Mouse (Mus musculus): Measurements from ENCODE around the gene Lrrc8c.

The Lrrc8c gene

DNA sequence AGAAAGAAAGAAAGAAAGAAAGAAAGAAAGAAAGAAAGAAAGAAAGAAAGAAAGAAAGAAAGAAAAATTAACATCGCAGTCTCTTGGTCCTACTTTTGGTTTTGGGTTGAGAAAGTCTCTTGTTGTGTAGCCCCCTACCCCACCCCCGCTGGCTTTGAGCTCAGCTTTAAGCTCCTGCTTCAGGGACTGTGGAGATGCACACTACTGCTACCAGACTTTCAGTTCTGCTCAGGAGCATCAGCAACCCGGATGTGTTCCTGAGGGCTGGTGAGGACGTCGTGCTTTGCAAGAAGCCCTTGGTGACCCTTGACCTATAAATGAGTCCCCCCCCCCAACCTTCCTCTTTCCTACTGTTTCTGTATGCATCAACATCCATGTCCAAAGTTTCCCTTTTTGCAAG, 97.3 kb downstream of the Lrrc8c start:
- TF ChIP-seq NANOG (IDR thresholded peaks at IDR 0.05; ENCODE audit: borderline replicate concordance, low read length) (no peak), CTCF (conservative IDR thresholded peaks at IDR 0.05; ENCODE audit: low read length) (no peak), POU5F1 (IDR thresholded peaks at IDR 0.05; ENCODE audit: borderline replicate concordance, low read length) (no peak)
- Histone ChIP-seq H3K4me3 (replicated peaks; ENCODE audit: low read length) (no peak overlapping the region), H3K27me3 (ENCODE audit: insufficient read depth, low read length) (no peaks in the 10 kb centered on the region; the same call in 1 of the 2 replicates), H3K4me1 (replicated peaks; ENCODE audit: low read depth, low read length) (peaks cover 5% of the 10 kb centered on the region), H3K36me3 (ENCODE audit: insufficient read depth, low read length) (no peaks in the 10 kb centered on the region), H3K9me3 (ENCODE audit: low read length) (peaks cover 8% of the 10 kb centered on the region; the same call in 1 of the 2 replicates)

DNA sequence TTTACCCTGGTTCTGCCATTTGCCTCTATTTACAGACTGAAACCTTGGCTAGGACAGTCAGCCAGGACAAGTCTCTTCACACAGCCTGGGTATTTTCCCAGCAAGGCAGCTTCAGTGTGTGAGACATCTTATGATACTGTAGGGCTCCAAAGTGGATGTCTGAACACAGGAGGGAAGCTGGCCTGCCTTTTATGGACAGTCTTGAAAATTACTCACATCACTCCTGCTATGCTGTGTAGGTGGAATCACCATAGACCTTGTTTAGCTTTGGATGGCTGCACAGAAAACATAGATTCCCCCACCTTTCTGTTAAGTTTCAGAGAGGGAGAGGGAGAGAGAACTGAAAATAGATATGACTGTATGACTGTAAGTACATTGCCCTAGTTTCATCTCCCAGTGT, 99.3 kb downstream of the Lrrc8c start:
- H3K9me3 ChIP-seq (ENCODE audit: low read length): peaks cover 8% of the 10 kb centered on the region; the same call in 1 of the 2 replicates
- no peak overlapping the region for H3K4me3 ChIP-seq (replicated peaks; ENCODE audit: low read length)
- peaks cover 5% of the 10 kb centered on the region for H3K4me1 ChIP-seq (replicated peaks; ENCODE audit: low read depth, low read length)
- TF ChIP-seq CTCF (conservative IDR thresholded peaks at IDR 0.05; ENCODE audit: low read length) (no peak), NANOG (IDR thresholded peaks at IDR 0.05; ENCODE audit: borderline replicate concordance, low read length) (no peak), POU5F1 (IDR thresholded peaks at IDR 0.05; ENCODE audit: borderline replicate concordance, low read length) (no peak)
- no peaks in the 10 kb centered on the region for H3K36me3 ChIP-seq (ENCODE audit: insufficient read depth, low read length)
- H3K27me3 ChIP-seq (ENCODE audit: insufficient read depth, low read length): peaks cover 2% of the 10 kb centered on the region; the same call in 1 of the 2 replicates

DNA sequence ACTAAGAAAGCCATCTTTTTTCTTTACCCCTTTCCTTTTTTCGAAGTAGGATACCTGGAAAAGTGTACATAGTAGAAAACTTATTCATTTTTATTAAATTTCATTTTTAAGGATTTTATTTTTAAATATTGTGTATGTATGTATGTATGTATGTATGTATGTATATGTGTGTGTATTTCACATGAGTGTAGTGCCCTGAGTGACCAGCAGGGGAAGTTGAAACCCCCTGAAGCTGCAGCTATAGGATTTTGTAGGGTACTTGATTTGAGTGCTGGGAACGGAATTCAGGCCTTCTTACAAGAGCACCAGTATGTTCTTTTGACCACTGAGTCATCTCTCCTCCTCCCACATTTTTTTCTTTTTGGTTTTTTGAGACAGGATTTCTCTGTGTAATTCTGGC, 100.5 kb downstream of the Lrrc8c start:
- no peaks in the 10 kb centered on the region for H3K4me1 ChIP-seq (replicated peaks; ENCODE audit: low read depth, low read length)
- TF ChIP-seq POU5F1 (IDR thresholded peaks at IDR 0.05; ENCODE audit: borderline replicate concordance, low read length): no peak
- peak; percentile 52 for TF ChIP-seq CTCF (conservative IDR thresholded peaks at IDR 0.05; ENCODE audit: low read length)
- no peak for TF ChIP-seq NANOG (IDR thresholded peaks at IDR 0.05; ENCODE audit: borderline replicate concordance, low read length)

GRCm38 (mm10) chr5:105620505-105621116, 101.4 kb downstream of the Lrrc8c start:
- H3K4me3 ChIP-seq (replicated peaks; ENCODE audit: low read length): no peak overlapping the region
- no peaks in the 10 kb centered on the region for H3K36me3 ChIP-seq (ENCODE audit: insufficient read depth, low read length)
- no peaks in the 10 kb centered on the region for H3K4me1 ChIP-seq (replicated peaks; ENCODE audit: low read depth, low read length)
- peaks cover 8% of the 10 kb centered on the region; the same call in 1 of the 2 replicates for H3K9me3 ChIP-seq (ENCODE audit: low read length)
- peaks cover 2% of the 10 kb centered on the region; the same call in 1 of the 2 replicates for H3K27me3 ChIP-seq (ENCODE audit: insufficient read depth, low read length)
- TF ChIP-seq CTCF (conservative IDR thresholded peaks at IDR 0.05; ENCODE audit: low read length): no peak
- TF ChIP-seq NANOG (IDR thresholded peaks at IDR 0.05; ENCODE audit: borderline replicate concordance, low read length): no peak
- no peak for TF ChIP-seq POU5F1 (IDR thresholded peaks at IDR 0.05; ENCODE audit: borderline replicate concordance, low read length)

More for the DNA sequence above, 100.5 kb downstream of the Lrrc8c start:
- H3K36me3 ChIP-seq (ENCODE audit: insufficient read depth, low read length): no peaks in the 10 kb centered on the region
- H3K27me3 ChIP-seq (ENCODE audit: insufficient read depth, low read length): peaks cover 2% of the 10 kb centered on the region; the same call in 1 of the 2 replicates
- H3K4me3 ChIP-seq (replicated peaks; ENCODE audit: low read length): no peak overlapping the region
- H3K9me3 ChIP-seq (ENCODE audit: low read length): peaks cover 8% of the 10 kb centered on the region; the same call in 1 of the 2 replicates

DNA sequence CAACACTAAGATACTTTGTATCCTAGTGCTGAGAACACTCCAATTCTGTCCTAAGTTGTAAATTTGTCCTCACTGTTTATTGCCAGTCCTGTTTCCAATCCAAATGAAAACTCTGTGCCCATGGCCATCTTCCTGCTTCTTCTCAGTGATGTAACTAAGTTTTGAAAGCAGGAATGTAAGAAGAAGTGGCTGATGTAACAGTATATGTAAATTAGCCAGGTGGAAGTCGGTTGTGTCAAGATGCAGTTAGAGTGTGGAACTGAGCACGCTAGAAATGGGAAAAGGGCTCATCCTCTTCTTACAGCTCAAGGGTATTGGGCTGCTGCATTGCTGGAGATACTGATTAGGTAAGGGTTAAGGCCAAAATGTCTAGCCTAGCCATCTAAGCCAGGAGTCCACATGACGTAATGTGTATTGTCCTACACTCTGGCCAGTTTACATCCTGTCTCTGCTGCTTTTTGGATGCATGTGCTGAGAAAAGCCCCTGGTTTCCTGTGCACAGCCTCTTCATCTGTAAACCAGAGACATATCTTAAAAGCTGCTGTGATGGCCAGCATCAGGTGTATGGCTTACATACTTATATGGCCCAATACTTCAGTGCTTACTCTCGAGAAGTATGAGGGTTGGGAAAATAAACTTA, 104.0 kb downstream of the Lrrc8c start:
- Histone ChIP-seq H3K9me3 (ENCODE audit: low read length) (peaks cover 8% of the 10 kb centered on the region; the same call in 1 of the 2 replicates), H3K27me3 (ENCODE audit: insufficient read depth, low read length) (peaks cover 2% of the 10 kb centered on the region; the same call in 1 of the 2 replicates), H3K4me3 (replicated peaks; ENCODE audit: low read length) (no peak overlapping the region), H3K36me3 (ENCODE audit: insufficient read depth, low read length) (no peaks in the 10 kb centered on the region), H3K4me1 (replicated peaks; ENCODE audit: low read depth, low read length) (no peaks in the 10 kb centered on the region)
- TF ChIP-seq NANOG (IDR thresholded peaks at IDR 0.05; ENCODE audit: borderline replicate concordance, low read length) (no peak), CTCF (conservative IDR thresholded peaks at IDR 0.05; ENCODE audit: low read length) (no peak), POU5F1 (IDR thresholded peaks at IDR 0.05; ENCODE audit: borderline replicate concordance, low read length) (no peak)

DNA sequence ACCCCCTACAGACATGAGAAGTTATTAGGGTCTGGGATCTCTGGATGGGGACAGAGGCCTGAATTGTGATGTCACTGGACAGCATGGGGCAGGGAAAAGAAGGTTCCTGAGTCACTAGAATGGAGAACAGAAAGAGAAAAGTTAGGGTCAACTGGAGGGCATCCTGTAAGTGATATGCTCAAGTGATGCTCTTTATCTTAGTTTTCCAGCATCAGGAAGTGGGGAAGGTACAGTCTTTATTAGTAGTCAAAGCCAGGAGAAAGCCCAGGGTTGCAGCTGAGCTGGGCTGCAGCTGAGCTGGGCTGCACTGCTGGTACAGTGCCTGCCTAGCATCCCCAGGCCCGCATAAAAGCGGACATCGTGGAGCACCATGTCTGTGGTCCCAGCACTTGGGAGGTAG, 105.1 kb downstream of the Lrrc8c start:
- TF ChIP-seq POU5F1 (IDR thresholded peaks at IDR 0.05; ENCODE audit: borderline replicate concordance, low read length): no peak
- no peak for TF ChIP-seq NANOG (IDR thresholded peaks at IDR 0.05; ENCODE audit: borderline replicate concordance, low read length)
- no peak for TF ChIP-seq CTCF (conservative IDR thresholded peaks at IDR 0.05; ENCODE audit: low read length)
- no peaks in the 10 kb centered on the region for H3K36me3 ChIP-seq (ENCODE audit: insufficient read depth, low read length)
- no peak overlapping the region for H3K4me3 ChIP-seq (replicated peaks; ENCODE audit: low read length)
- H3K9me3 ChIP-seq (ENCODE audit: low read length): peaks cover 8% of the 10 kb centered on the region; the same call in 1 of the 2 replicates
- peaks cover 2% of the 10 kb centered on the region; the same call in 1 of the 2 replicates for H3K27me3 ChIP-seq (ENCODE audit: insufficient read depth, low read length)
- H3K4me1 ChIP-seq (replicated peaks; ENCODE audit: low read depth, low read length): no peaks in the 10 kb centered on the region

DNA sequence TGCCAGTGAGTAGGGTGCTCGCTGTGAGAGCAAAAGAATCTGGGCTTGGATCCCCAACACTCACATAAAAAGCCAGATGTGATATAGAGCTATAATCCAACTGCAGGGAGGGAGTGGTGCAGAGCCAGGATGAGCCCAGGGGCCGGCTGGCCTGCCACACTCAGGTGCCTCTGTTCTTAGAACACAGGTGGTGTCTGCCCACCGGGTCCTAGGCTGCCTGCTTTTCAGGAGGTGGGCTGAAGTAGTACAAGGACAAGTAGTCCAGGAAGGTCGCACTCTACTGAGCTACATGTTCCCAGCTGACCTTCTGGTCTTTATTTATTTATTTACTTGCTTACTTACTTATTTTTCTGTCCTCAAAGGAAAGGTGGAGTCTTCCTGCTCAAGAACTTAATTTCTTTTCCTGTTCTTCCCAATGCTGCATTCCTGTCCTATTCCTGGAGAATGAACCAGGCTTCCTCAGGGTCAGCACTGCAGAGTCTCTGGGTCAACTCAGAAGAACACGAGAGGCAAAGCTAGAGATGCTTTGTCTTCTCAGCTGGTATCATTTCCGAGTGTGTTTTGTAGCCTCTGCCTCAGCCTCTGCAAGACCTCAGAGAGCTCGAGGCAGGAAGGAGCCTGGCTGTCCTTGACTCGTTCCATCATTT, 106.4 kb downstream of the Lrrc8c start:
- TF ChIP-seq POU5F1 (IDR thresholded peaks at IDR 0.05; ENCODE audit: borderline replicate concordance, low read length): no peak
- TF ChIP-seq CTCF (conservative IDR thresholded peaks at IDR 0.05; ENCODE audit: low read length): no peak
- TF ChIP-seq NANOG (IDR thresholded peaks at IDR 0.05; ENCODE audit: borderline replicate concordance, low read length): no peak
- Histone ChIP-seq H3K4me1 (replicated peaks; ENCODE audit: low read depth, low read length) (no peaks in the 10 kb centered on the region), H3K36me3 (ENCODE audit: insufficient read depth, low read length) (no peaks in the 10 kb centered on the region), H3K9me3 (ENCODE audit: low read length) (peaks cover 5% of the 10 kb centered on the region; the same call in 1 of the 2 replicates), H3K4me3 (replicated peaks; ENCODE audit: low read length) (no peak overlapping the region), H3K27me3 (ENCODE audit: insufficient read depth, low read length) (peaks cover 2% of the 10 kb centered on the region; the same call in 1 of the 2 replicates)

GRCm38 (mm10) chr5:105626355-105626754, 107.2 kb downstream of the Lrrc8c start:
- no peak overlapping the region for H3K4me3 ChIP-seq (replicated peaks; ENCODE audit: low read length)
- H3K9me3 ChIP-seq (ENCODE audit: low read length): no peaks in the 10 kb centered on the region
- no peaks in the 10 kb centered on the region for H3K4me1 ChIP-seq (replicated peaks; ENCODE audit: low read depth, low read length)
- H3K27me3 ChIP-seq (ENCODE audit: insufficient read depth, low read length): peaks cover 2% of the 10 kb centered on the region; the same call in 1 of the 2 replicates
- TF ChIP-seq NANOG (IDR thresholded peaks at IDR 0.05; ENCODE audit: borderline replicate concordance, low read length) (no peak), POU5F1 (IDR thresholded peaks at IDR 0.05; ENCODE audit: borderline replicate concordance, low read length) (no peak), CTCF (conservative IDR thresholded peaks at IDR 0.05; ENCODE audit: low read length) (no peak)
- H3K36me3 ChIP-seq (ENCODE audit: insufficient read depth, low read length): no peaks in the 10 kb centered on the region

All from E14TG2a.4 (cell line).